Mouse (Mus musculus) brain, embryonic 14.5 days (tissue): ENCODE data around the gene Keg1.

ENCODE experiments used
- CTCF ChIP-seq: fragments of 200-500 bp; IDR thresholded peaks from 2 replicates; pipeline ENCODE4 v1.5.1; 2012; ENCODE audit warnings: inconsistent platforms, mild to moderate bottlenecking, moderate library complexity, borderline replicate concordance; ENCODE audit not compliant: insufficient read depth, insufficient read length; ENCODE audit errors: extremely low read depth
- POLR2A ChIP-seq: fragments of 200-500 bp; IDR thresholded peaks from 2 replicates; pipeline ENCODE4 v1.6.1; 2012; ENCODE audit warnings: mild to moderate bottlenecking, inconsistent platforms, borderline replicate concordance; ENCODE audit not compliant: poor library complexity, insufficient read depth, insufficient read length, severe bottlenecking; ENCODE audit errors: extremely low read depth

GRCm38 (mm10) chr19:12756286-12756685 is 60.7 kb downstream of the Keg1 start:
- TF ChIP-seq POLR2A, result no peak
- TF ChIP-seq CTCF, result no peak
